Mouse (Mus musculus) MEL (cell line): ENCODE data around the gene Gm11758. TPM values are rescaled to one million over a fixed set of nuclear protein-coding genes. Genes with fewer than 3 reads are reported as not detected.

ENCODE experiments used
- CHD2 ChIP-seq: IDR thresholded peaks from 2 replicates; pipeline ENCODE4 v1.6.1; 2011; ENCODE audit warnings: low read length, improper control_type of control experiment
- TCF12 ChIP-seq: IDR thresholded peaks from 2 replicates; pipeline ENCODE4 v1.6.1; 2014; ENCODE audit warnings: low read depth, mild to moderate bottlenecking, inconsistent platforms, low read length, improper control_type of control experiment, moderate library complexity
- ZC3H11A ChIP-seq: IDR thresholded peaks from 2 replicates; pipeline ENCODE4 v1.6.1; 2012; ENCODE audit warnings: low read depth, mild to moderate bottlenecking, inconsistent platforms, low read length, improper control_type of control experiment
- polyA plus RNA-seq, 2 experiments: library from polyadenylated mRNA; stranded (reverse) in 1 of 2; unstranded in 1 of 2; fragments of >175 nt in 1 of 2; fragments of >200 nt in 1 of 2; gene quantifications; 2 replicates each; pipeline versions ENCODE4 v1.2.1 to v1.2.4; 2012; ENCODE audit warnings: low replicate concordance in 2 of 2, low read depth in 1 of 2; ENCODE audit not compliant: insufficient read length in 2 of 2, insufficient read depth in 1 of 2, missing spikeins in 1 of 2
- total RNA-seq: library from RNA; depleted of rRNA; stranded (reverse); fragments of 300-350 nt; gene quantifications from 2 replicates; pipeline ENCODE4 v1.2.3, GENCODE M21; 2012; rRNA removed

Gm11758 gene
- total and polyA plus RNA-seq, 3 experiments: not detected

GRCm38 (mm10) chr4:73826587-73826986 is 49.5 kb downstream of the Gm11758 start (continued):
- TF ChIP-seq TCF12 (no peak), ZC3H11A (no peak), CHD2 (no peak)

Other genes starting within 250 kb of the Gm11758 start
- gene Gm11236, start 238.1 kb downstream of the Gm11758 start, total RNA-seq: not detected in 2 replicates
- not detected for gene Gm11236, start 238.1 kb downstream of the Gm11758 start, polyA plus RNA-seq
- gene Gm11239, start 207.9 kb downstream of the Gm11758 start, total RNA-seq: not detected in 2 replicates
- gene Gm11239, start 207.9 kb downstream of the Gm11758 start, polyA plus RNA-seq: not detected
- gene Gm428, start 192.8 kb downstream of the Gm11758 start, total RNA-seq: not detected in 2 replicates
- gene Gm428, start 192.8 kb downstream of the Gm11758 start, polyA plus RNA-seq: not detected
- gene Rasef, start 85.3 kb downstream of the Gm11758 start, total RNA-seq: not detected in 2 replicates
- not detected for gene Rasef, start 85.3 kb downstream of the Gm11758 start, polyA plus RNA-seq
- gene Gm11757, start 14.8 kb upstream of the Gm11758 start, total RNA-seq: not detected in 2 replicates
- gene Gm11757, start 14.8 kb upstream of the Gm11758 start, polyA plus RNA-seq: not detected
- not detected in 2 replicates for gene Gm13871, start 29.7 kb upstream of the Gm11758 start, total RNA-seq
- not detected for gene Gm13871, start 29.7 kb upstream of the Gm11758 start, polyA plus RNA-seq
- not detected in 2 replicates for gene Gm11756, start 44.5 kb upstream of the Gm11758 start, total RNA-seq
- gene Gm11756, start 44.5 kb upstream of the Gm11758 start, polyA plus RNA-seq: not detected
- not detected in 2 replicates for gene 2310002L09Rik, start 74.6 kb upstream of the Gm11758 start, total RNA-seq
- not detected for gene 2310002L09Rik, start 74.6 kb upstream of the Gm11758 start, polyA plus RNA-seq
- gene Frmd3, start 137.2 kb upstream of the Gm11758 start, total RNA-seq: not detected in 2 replicates
- not detected for gene Frmd3, start 137.2 kb upstream of the Gm11758 start, polyA plus RNA-seq